Mouse (Mus musculus) forebrain, embryonic 10.5 days (tissue): ENCODE results near the gene Bcas1. TPM values are rescaled to one million over a fixed set of nuclear protein-coding genes. Genes with fewer than 3 reads are reported as not detected.

Source experiments
- DNase-seq: peaks from one replicate; pipeline ENCODE4 v3.0.0-alpha.2; 2017; ENCODE audit warnings: low spot score; ENCODE audit errors: extremely low spot score
- H3K27ac ChIP-seq: fragments of 300-500 bp; sonication (generic); 2 replicates; pipeline ENCODE4 v1.5.1; 2016; ENCODE audit warnings: mild to moderate bottlenecking
- H3K27me3 ChIP-seq: fragments of 300-500 bp; sonication (generic); 2 replicates; pipeline ENCODE4 v1.6.1; 2016; ENCODE audit warnings: mild to moderate bottlenecking; ENCODE audit not compliant: poor library complexity, severe bottlenecking
- H3K36me3 ChIP-seq: fragments of 300-500 bp; sonication (generic); replicated peaks from 2 replicates; pipeline ENCODE4 v1.6.1; 2016; ENCODE audit warnings: mild to moderate bottlenecking, moderate library complexity
- H3K4me1 ChIP-seq: fragments of 300-500 bp; sonication (generic); 2 replicates; pipeline ENCODE4 v1.6.1; 2016
- H3K4me3 ChIP-seq: fragments of 300-500 bp; sonication (generic); 2 replicates; pipeline ENCODE4 v1.5.1; 2016; ENCODE audit warnings: mild to moderate bottlenecking, moderate library complexity
- H3K9me3 ChIP-seq: fragments of 300-500 bp; sonication (generic); 2 replicates; pipeline ENCODE4 v1.6.1; 2016; ENCODE audit warnings: mild to moderate bottlenecking, moderate library complexity
- WGBS: fragments of 180-500 bp; shearing (Covaris S2); methylation state at CpG from one replicate; pipeline ENCODE4 v1.1.7; 2016; 5-methylcytosine and 5-hydroxymethylcytosine counted together
- polyA plus RNA-seq: library from polyadenylated mRNA; unstranded; fragments of >200 nt; fragmentation: Nextera tagmentation; extraction: Ambion mirVana; gene quantifications from 2 replicates; pipeline ENCODE4 v1.2.1, GENCODE M21; 2016

Gene Bcas1
- polyA plus RNA-seq, 1 experiment from 2014 or later = 0.50 TPM

DNA sequence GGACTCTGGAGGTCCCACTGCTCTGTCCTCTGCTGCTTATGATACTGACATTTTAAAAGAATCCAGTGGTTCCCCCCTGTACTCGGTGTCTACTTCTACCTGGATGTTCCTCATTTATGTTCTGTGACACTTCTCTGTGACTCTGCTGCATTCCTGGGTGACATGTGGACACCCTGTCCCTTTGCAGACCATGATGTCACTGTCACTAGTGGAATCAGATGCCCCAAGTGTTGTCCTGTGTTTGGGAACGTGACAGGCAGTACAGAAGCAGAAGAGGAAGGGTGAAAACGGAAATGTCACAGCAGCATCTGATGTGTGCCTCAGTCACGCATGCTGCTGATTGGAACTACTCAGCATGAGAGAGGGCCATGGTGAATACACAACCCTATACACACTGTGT is 110.9 kb downstream of the Bcas1 start:
- WGBS = 92% methylated on average over 4 of the region's 4 CpGs
- no peak overlapping the region for H3K27ac ChIP-seq
- peaks cover 23% of the 10 kb centered on the region for H3K4me1 ChIP-seq
- 0 out of 2 replicates have a peak, but pooled peaks cover 3% of the 10 kb centered on the region for H3K27me3 ChIP-seq
- H3K9me3 ChIP-seq = no peaks in the 10 kb centered on the region
- H3K4me3 ChIP-seq = no peak overlapping the region
- H3K36me3 ChIP-seq = no peaks in the 10 kb centered on the region
- DNase-seq = no peak

DNA sequence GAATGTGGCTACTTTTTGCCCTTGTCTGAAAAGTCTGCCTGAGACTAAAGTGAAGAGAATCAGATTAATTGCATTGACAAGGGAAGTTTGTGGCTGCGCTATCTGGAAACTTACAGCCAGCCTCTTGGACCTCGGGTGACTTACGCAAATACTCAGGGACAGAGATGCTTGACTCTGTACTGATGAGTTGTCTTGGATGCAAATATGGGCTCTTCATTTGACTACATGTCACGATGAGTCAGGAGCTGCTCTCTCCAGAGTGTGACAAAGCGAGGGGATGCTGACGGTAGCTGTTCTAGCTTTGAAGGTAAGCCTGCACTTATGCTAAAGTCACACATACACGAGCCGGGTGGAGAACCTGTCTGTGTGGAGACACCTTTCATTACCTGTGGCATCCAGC is 111.3 kb downstream of the Bcas1 start:
- 87% methylated on average over 8 of the region's 8 CpGs for WGBS
- H3K27ac ChIP-seq = no peak overlapping the region
- no peaks in the 10 kb centered on the region for H3K36me3 ChIP-seq
- H3K4me3 ChIP-seq = no peak overlapping the region
- no peak for DNase-seq
- H3K4me1 ChIP-seq = peaks cover 19% of the 10 kb centered on the region
- 0 out of 2 replicates have a peak, but pooled peaks cover 2% of the 10 kb centered on the region for H3K27me3 ChIP-seq
- no peaks in the 10 kb centered on the region for H3K9me3 ChIP-seq

DNA sequence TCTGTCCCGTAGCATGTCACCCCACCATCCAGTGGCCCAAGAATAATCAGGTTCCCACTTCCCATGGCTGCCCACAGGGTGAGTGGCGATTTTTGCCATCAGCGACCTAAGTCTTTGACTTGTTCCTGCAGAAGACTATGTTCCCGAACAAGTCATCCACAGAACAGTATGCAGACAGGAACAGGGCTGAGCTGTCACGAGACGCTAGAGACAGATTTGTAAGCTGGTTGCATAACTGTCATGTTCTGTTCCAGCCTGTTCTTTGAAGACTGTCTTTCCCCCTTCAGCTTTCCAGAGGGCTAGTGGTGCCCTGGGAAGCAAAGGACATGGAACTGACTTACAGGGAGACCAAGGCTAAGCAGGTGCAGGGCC is 116.7 kb downstream of the Bcas1 start:
- Histone ChIP-seq H3K36me3 (no peaks in the 10 kb centered on the region), H3K4me3 (no peak overlapping the region), H3K27me3 (peaks cover 7% of the 10 kb centered on the region; the same call in 1 of the 2 replicates), H3K4me1 (peaks cover 17% of the 10 kb centered on the region), H3K9me3 (no peaks in the 10 kb centered on the region), H3K27ac (no peak overlapping the region)
- WGBS = 88% methylated on average over 6 of the region's 6 CpGs
- DNase-seq = no peak

- Histone ChIP-seq H3K9me3 (no peaks in the 10 kb centered on the region), H3K4me1 (peaks cover 17% of the 10 kb centered on the region), H3K4me3 (no peak overlapping the region), H3K36me3 (no peaks in the 10 kb centered on the region), H3K27me3 (peaks cover 7% of the 10 kb centered on the region; the same call in 1 of the 2 replicates), H3K27ac (no peak overlapping the region)
- no peak for DNase-seq
- WGBS = 89% methylated on average over 13 of the region's 13 CpGs
These were observed 117.2 kb downstream of the Bcas1 start for GRCm38 (mm10) chr2:170310310-170310987.

GRCm38 (mm10) chr2:170308966-170309365 is 118.7 kb downstream of the Bcas1 start:
- DNase-seq = no peak
- peaks cover 17% of the 10 kb centered on the region for H3K4me1 ChIP-seq
- peaks cover 7% of the 10 kb centered on the region; the same call in 1 of the 2 replicates for H3K27me3 ChIP-seq
- H3K27ac ChIP-seq = no peak overlapping the region
- 63% methylated on average over 9 of the region's 9 CpGs for WGBS
- H3K36me3 ChIP-seq = no peaks in the 10 kb centered on the region
- H3K4me3 ChIP-seq = no peak overlapping the region
- H3K9me3 ChIP-seq = no peaks in the 10 kb centered on the region

DNA sequence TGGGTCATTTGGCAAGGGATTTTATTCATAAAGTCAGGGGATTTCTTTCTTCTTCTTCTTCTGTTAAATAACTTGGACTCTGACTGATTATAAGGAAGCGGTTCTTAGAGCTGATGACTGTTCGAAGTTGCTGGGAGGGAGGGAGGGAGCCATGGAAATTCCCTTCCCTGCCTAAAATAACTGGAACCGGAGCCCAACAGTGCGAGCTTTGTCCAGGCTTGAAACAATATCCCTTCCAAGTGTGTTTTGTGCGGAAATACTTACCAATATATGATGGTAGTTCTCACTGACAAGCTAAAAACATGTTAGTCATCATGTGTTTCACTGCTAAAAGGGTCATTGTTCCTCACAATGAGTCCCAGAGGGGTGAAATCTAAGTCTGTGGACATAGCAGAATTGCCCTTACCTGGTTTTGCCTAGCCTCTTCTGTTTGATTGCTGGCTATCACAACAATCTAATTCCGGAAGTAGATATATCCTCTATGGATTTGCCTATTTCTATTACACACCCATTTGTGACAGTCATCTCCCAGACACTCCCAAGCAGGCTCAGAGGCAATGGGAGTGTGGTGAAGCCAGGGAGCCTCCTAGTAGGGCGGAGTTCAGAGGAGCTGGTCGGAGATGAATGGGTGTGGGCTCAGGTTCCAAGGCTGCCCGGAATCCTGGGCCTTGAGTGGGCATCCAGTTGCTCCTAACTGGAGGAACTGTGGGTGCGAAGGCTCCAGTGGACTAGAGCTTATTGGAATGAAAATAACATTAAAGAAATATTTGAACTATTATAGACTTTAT is 119.4 kb downstream of the Bcas1 start:
- H3K27ac ChIP-seq = no peak overlapping the region
- no peaks in the 10 kb centered on the region for H3K36me3 ChIP-seq
- no peak overlapping the region for H3K4me3 ChIP-seq
- H3K4me1 ChIP-seq = peaks cover 17% of the 10 kb centered on the region
- peaks cover 7% of the 10 kb centered on the region; the same call in 1 of the 2 replicates for H3K27me3 ChIP-seq
- DNase-seq = no peak
- no peaks in the 10 kb centered on the region for H3K9me3 ChIP-seq
- WGBS = 56% methylated on average over 10 of the region's 10 CpGs

DNA sequence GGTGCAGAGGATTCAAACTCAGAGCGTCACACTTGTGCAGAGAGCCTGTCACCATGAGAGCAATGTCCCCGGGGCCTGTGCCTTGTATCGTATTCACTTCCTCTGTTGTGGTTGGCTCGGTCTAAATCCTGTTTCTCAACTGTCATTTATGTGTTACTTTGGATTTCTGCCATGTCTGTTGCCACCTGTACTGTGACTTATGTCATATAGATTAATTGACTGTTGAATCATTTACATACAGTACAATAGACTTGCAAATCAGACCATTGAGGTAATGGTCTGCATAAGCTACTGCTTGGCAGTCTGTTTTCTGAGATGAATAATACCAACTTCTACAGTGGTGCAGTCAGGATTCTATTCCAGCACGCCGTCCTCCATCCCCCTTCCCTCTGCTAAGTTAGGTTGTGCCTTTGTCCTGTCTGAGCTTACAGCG is 120.0 kb downstream of the Bcas1 start:
- Histone ChIP-seq H3K27ac (no peak overlapping the region), H3K9me3 (0 out of 2 replicates have a peak, but pooled peaks cover 4% of the 10 kb centered on the region), H3K36me3 (no peaks in the 10 kb centered on the region), H3K4me3 (no peak overlapping the region), H3K27me3 (peaks cover 7% of the 10 kb centered on the region; the same call in 1 of the 2 replicates), H3K4me1 (peaks cover 17% of the 10 kb centered on the region)
- WGBS = 70% methylated on average over 7 of the region's 7 CpGs
- DNase-seq = no peak

DNA sequence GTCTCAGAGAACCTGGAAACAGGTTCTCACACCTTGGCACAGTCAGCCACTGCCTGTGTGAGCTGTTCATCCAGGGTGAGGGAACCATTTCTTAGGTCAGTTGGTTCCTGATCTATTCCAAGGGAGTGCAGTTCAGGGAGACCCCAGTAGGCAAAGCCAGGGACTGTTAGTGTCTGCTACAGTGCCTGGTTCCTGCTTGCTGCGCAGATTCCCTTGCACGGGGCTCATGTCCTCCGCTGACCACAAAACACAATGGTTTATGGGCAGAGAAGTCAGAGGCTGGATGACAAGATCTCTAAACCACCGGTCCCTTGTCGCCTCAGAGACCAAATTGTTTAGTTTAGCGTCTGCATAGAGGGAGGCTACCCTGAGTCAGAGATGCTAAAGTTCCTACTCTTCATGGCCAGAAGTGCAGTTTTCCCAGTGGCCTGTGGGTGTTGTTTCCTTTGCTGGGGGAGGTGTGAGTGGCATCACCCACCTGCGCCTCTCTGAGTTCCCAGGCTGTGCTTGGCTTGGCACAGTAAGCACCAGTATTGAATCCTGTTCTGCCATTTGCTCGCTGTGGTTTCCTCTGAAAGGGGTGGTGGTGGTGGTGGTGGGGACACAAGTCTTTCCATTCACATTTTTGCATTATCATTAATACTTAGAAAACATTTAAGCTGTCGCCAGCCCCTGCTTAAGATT is 120.9 kb downstream of the Bcas1 start:
- no peak for DNase-seq
- WGBS = 88% methylated on average over 9 of the region's 9 CpGs
- Histone ChIP-seq H3K36me3 (no peaks in the 10 kb centered on the region), H3K9me3 (0 out of 2 replicates have a peak, but pooled peaks cover 4% of the 10 kb centered on the region), H3K27ac (no peak overlapping the region), H3K27me3 (peaks cover 7% of the 10 kb centered on the region; the same call in 1 of the 2 replicates), H3K4me1 (peaks cover 17% of the 10 kb centered on the region), H3K4me3 (no peak overlapping the region)

DNA sequence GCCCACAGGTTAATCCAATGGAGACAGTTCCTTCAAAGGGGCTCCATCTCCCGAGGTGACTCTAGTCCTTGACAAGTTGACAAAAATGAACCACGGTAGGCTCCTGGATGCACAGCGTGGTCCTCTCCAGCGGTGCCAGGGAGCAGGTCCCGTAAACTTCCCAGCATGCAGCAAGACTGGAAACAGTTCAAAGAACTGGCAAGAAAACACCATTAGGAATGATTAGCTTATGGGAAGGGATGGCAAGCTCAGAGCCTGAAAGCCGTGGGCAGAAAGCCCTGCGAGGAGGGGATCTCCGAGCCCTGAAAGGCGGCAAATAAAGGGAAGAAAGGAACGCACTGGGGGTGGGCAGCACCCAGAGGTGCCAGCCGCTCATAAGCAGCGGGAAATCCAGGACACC is 122.9 kb downstream of the Bcas1 start:
- Histone ChIP-seq H3K27me3 (peaks cover 7% of the 10 kb centered on the region; the same call in 1 of the 2 replicates), H3K36me3 (no peaks in the 10 kb centered on the region), H3K27ac (no peak overlapping the region), H3K4me1 (peaks cover 17% of the 10 kb centered on the region), H3K4me3 (no peak overlapping the region), H3K9me3 (0 out of 2 replicates have a peak, but pooled peaks cover 4% of the 10 kb centered on the region)
- WGBS = 79% methylated on average over 12 of the region's 12 CpGs
- no peak for DNase-seq

DNA sequence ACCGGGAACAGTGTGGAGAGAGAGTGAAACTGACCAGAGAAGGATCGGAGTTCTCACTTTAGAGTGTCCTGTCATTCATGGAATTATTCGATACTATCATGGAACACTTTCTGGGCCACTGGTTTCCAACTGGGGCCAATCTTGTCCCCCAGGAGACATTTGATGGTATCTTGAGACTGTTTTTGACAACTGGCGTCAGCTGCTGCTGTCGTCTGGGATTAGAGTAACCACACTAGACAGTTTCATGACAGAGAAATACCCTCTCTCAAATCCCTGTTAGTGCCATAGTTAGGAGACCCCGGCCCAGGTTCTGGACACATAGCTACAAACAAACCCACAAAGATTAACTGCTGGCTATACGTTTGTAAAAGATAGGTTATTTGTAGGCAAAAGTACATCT is 124.0 kb downstream of the Bcas1 start:
- Histone ChIP-seq H3K4me3 (no peak overlapping the region), H3K27me3 (peaks cover 7% of the 10 kb centered on the region; the same call in 1 of the 2 replicates), H3K36me3 (no peaks in the 10 kb centered on the region), H3K4me1 (peaks cover 13% of the 10 kb centered on the region), H3K9me3 (0 out of 2 replicates have a peak, but pooled peaks cover 4% of the 10 kb centered on the region), H3K27ac (no peak overlapping the region)
- DNase-seq = no peak
- WGBS = 93% methylated on average over 7 of the region's 7 CpGs

DNA sequence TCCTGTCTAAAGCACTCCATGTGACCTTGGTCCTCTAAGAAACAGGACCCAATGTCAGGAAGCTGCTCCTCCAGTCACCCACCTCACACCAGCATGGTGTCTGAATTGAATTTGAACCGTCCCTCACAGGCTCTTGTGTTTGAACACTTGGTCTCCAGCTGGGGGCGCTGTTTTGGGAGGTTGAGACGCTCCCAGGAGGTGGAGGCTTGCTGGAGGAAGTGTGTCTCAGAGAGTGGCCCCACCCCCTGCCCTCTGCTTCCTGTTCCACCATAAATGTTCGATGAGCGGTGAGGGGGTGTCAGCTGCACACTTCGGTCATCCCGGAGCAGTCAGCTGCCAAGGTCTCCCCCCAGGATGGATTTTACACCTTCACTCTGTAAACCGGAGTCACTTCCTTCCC is 124.8 kb downstream of the Bcas1 start:
- peaks cover 7% of the 10 kb centered on the region; the same call in 1 of the 2 replicates for H3K27me3 ChIP-seq
- H3K9me3 ChIP-seq = 0 out of 2 replicates have a peak, but pooled peaks cover 4% of the 10 kb centered on the region
- H3K36me3 ChIP-seq = no peaks in the 10 kb centered on the region
- 88% methylated on average over 8 of the region's 8 CpGs for WGBS
- no peak for DNase-seq
- H3K4me3 ChIP-seq = no peak overlapping the region
- H3K4me1 ChIP-seq = peaks cover 6% of the 10 kb centered on the region
- H3K27ac ChIP-seq = no peak overlapping the region
